Mouse (Mus musculus): Measurements from ENCODE around the gene Trabd2b. TPM values are rescaled to one million over a fixed set of nuclear protein-coding genes. Genes with fewer than 3 reads are reported as not detected.

Trabd2b gene
- polyA plus RNA-seq, 1 experiment from 2014 or later, result 2.0 TPM

GRCm38 (mm10) chr4:114624114-114624910, 217.8 kb downstream of the Trabd2b start:
- Histone ChIP-seq H3K36me3 (no peaks in the 10 kb centered on the region), H3K27me3 (peaks cover 52% of the 10 kb centered on the region), H3K9me3 (no peaks in the 10 kb centered on the region), H3K27ac (peak overlapping the region; percentile 73; the same call in 1 of the 2 replicates), H3K4me1 (peaks cover 27% of the 10 kb centered on the region), H3K9ac (no peak overlapping the region), H3K4me2 (replicated peaks) (no peak overlapping the region), H3K4me3 (no peak overlapping the region)
- ATAC-seq (ENCODE audit: low FRiP score, low read depth), result peak; percentile 55
- 6% methylated on average over 3 of the region's 3 CpGs for WGBS

- WGBS, result 30% methylated on average over 4 of the region's 4 CpGs
- no peak overlapping the region for H3K9ac ChIP-seq
- H3K36me3 ChIP-seq, result no peaks in the 10 kb centered on the region
- H3K27ac ChIP-seq, result no peak overlapping the region
- H3K9me3 ChIP-seq, result no peaks in the 10 kb centered on the region; the same call in 1 of the 2 replicates
- peaks cover 27% of the 10 kb centered on the region for H3K4me1 ChIP-seq
- ATAC-seq (ENCODE audit: low FRiP score, low read depth), result peak; percentile 20; the same call in 1 of the 2 replicates
- H3K4me3 ChIP-seq, result no peak overlapping the region
- no peak overlapping the region for H3K4me2 ChIP-seq (replicated peaks)
- peaks cover 51% of the 10 kb centered on the region for H3K27me3 ChIP-seq
These were observed 218.8 kb downstream of the Trabd2b start for GRCm38 (mm10) chr4:114625357-114625756.

- WGBS, result 82% methylated on average over 3 of the region's 3 CpGs
- Histone ChIP-seq H3K36me3 (no peaks in the 10 kb centered on the region), H3K4me3 (no peak overlapping the region), H3K9me3 (no peaks in the 10 kb centered on the region; the same call in 1 of the 2 replicates), H3K4me1 (peaks cover 27% of the 10 kb centered on the region), H3K27me3 (peaks cover 50% of the 10 kb centered on the region), H3K9ac (no peak overlapping the region), H3K4me2 (replicated peaks) (no peak overlapping the region), H3K27ac (no peak overlapping the region)
- no peak for ATAC-seq (ENCODE audit: low FRiP score, low read depth)
These were observed 219.4 kb downstream of the Trabd2b start for GRCm38 (mm10) chr4:114625920-114626319.

GRCm38 (mm10) chr4:114627674-114628293, 221.3 kb downstream of the Trabd2b start:
- no peak overlapping the region for H3K4me3 ChIP-seq
- H3K9ac ChIP-seq, result no peak overlapping the region
- H3K27me3 ChIP-seq, result peaks cover 57% of the 10 kb centered on the region
- peaks cover 27% of the 10 kb centered on the region for H3K4me1 ChIP-seq
- no peak overlapping the region for H3K4me2 ChIP-seq (replicated peaks)
- no peaks in the 10 kb centered on the region; the same call in 1 of the 2 replicates for H3K9me3 ChIP-seq
- ATAC-seq (ENCODE audit: low FRiP score, low read depth), result no peak
- WGBS, result 54% methylated on average over 7 of the region's 7 CpGs
- H3K36me3 ChIP-seq, result no peaks in the 10 kb centered on the region
- no peak overlapping the region for H3K27ac ChIP-seq

- WGBS, result 25% methylated on average over 5 of the region's 5 CpGs
- ATAC-seq (ENCODE audit: low FRiP score, low read depth), result peak; percentile 51; the same call in 1 of the 2 replicates
These were observed 229.4 kb downstream of the Trabd2b start for GRCm38 (mm10) chr4:114635889-114636288.

GRCm38 (mm10) chr4:114636324-114636723, 229.8 kb downstream of the Trabd2b start:
- Histone ChIP-seq H3K4me2 (replicated peaks) (no peak overlapping the region), H3K4me3 (no peak overlapping the region), H3K4me1 (no peaks in the 10 kb centered on the region), H3K9ac (no peak overlapping the region), H3K27ac (no peak overlapping the region), H3K36me3 (no peaks in the 10 kb centered on the region), H3K27me3 (peaks cover 86% of the 10 kb centered on the region), H3K9me3 (no peaks in the 10 kb centered on the region)
- WGBS, result 92% methylated on average over 1 of the region's 1 CpGs
- ATAC-seq (ENCODE audit: low FRiP score, low read depth), result no peak

More at GRCm38 (mm10) chr4:114635889-114636288, 229.4 kb downstream of the Trabd2b start:
- Histone ChIP-seq H3K4me2 (replicated peaks) (no peak overlapping the region), H3K9me3 (no peaks in the 10 kb centered on the region), H3K4me3 (no peak overlapping the region), H3K27me3 (peaks cover 87% of the 10 kb centered on the region), H3K36me3 (no peaks in the 10 kb centered on the region), H3K4me1 (no peaks in the 10 kb centered on the region), H3K27ac (no peak overlapping the region), H3K9ac (no peak overlapping the region)

- WGBS, result 22% methylated on average over 3 of the region's 3 CpGs
- no peak for ATAC-seq (ENCODE audit: low FRiP score, low read depth)
- Histone ChIP-seq H3K4me3 (no peak overlapping the region), H3K9me3 (no peaks in the 10 kb centered on the region), H3K9ac (no peak overlapping the region), H3K36me3 (no peaks in the 10 kb centered on the region), H3K4me2 (replicated peaks) (no peak overlapping the region), H3K27ac (no peak overlapping the region), H3K4me1 (no peaks in the 10 kb centered on the region), H3K27me3 (peaks cover 83% of the 10 kb centered on the region)
These were observed 230.6 kb downstream of the Trabd2b start for GRCm38 (mm10) chr4:114637120-114637519.

- no peak overlapping the region for H3K4me3 ChIP-seq
These were observed 235.9 kb downstream of the Trabd2b start for GRCm38 (mm10) chr4:114642469-114642868.

GRCm38 (mm10) chr4:114643679-114644208, 237.2 kb downstream of the Trabd2b start:
- no peak overlapping the region for H3K4me3 ChIP-seq

More at GRCm38 (mm10) chr4:114642469-114642868, 235.9 kb downstream of the Trabd2b start:
- H3K36me3 ChIP-seq, result no peaks in the 10 kb centered on the region
- no peaks in the 10 kb centered on the region for H3K9me3 ChIP-seq
- no peak for ATAC-seq (ENCODE audit: low FRiP score, low read depth)
- no peak overlapping the region for H3K9ac ChIP-seq
- H3K27me3 ChIP-seq, result peaks cover 90% of the 10 kb centered on the region
- H3K4me1 ChIP-seq, result peaks cover 9% of the 10 kb centered on the region
- H3K27ac ChIP-seq, result no peak overlapping the region
- H3K4me2 ChIP-seq (replicated peaks), result no peak overlapping the region
- WGBS, result 87% methylated on average over 4 of the region's 4 CpGs

GRCm38 (mm10) chr4:114645341-114645740, 238.8 kb downstream of the Trabd2b start:
- H3K27me3 ChIP-seq, result peaks cover 93% of the 10 kb centered on the region
- no peak overlapping the region for H3K4me3 ChIP-seq
- no peak overlapping the region for H3K4me2 ChIP-seq (replicated peaks)
- no peak overlapping the region for H3K27ac ChIP-seq
- H3K9ac ChIP-seq, result no peak overlapping the region
- ATAC-seq (ENCODE audit: low FRiP score, low read depth), result no peak
- peaks cover 15% of the 10 kb centered on the region for H3K4me1 ChIP-seq
- no peaks in the 10 kb centered on the region for H3K36me3 ChIP-seq
- no peaks in the 10 kb centered on the region for H3K9me3 ChIP-seq

More at GRCm38 (mm10) chr4:114643679-114644208, 237.2 kb downstream of the Trabd2b start:
- H3K4me2 ChIP-seq (replicated peaks), result no peak overlapping the region
- peaks cover 12% of the 10 kb centered on the region for H3K4me1 ChIP-seq
- H3K27me3 ChIP-seq, result peaks cover 92% of the 10 kb centered on the region
- ATAC-seq (ENCODE audit: low FRiP score, low read depth), result no peak
- H3K9ac ChIP-seq, result no peak overlapping the region
- no peaks in the 10 kb centered on the region for H3K36me3 ChIP-seq
- no peaks in the 10 kb centered on the region for H3K9me3 ChIP-seq
- WGBS, result 45% methylated on average over 20 of the region's 20 CpGs
- H3K27ac ChIP-seq, result no peak overlapping the region

- Histone ChIP-seq H3K27ac (no peak overlapping the region), H3K4me1 (peaks cover 15% of the 10 kb centered on the region), H3K9me3 (no peaks in the 10 kb centered on the region), H3K4me3 (no peak overlapping the region), H3K27me3 (peaks cover 98% of the 10 kb centered on the region), H3K9ac (no peak overlapping the region), H3K36me3 (no peaks in the 10 kb centered on the region), H3K4me2 (replicated peaks) (no peak overlapping the region)
- 19% methylated on average over 13 of the region's 13 CpGs for WGBS
- peak; percentile 10; the same call in 1 of the 2 replicates for ATAC-seq (ENCODE audit: low FRiP score, low read depth)
These were observed 240.5 kb downstream of the Trabd2b start for GRCm38 (mm10) chr4:114646825-114647681.

All from limb, embryonic 13.5 days (tissue).